Mouse (Mus musculus) thymus, adult 2 months (tissue): ENCODE measurements around the gene Tbc1d25. TPM values are rescaled to one million over a fixed set of nuclear protein-coding genes. Genes with fewer than 3 reads are reported as not detected.

Experiments
- DNase-seq: peaks from one replicate; pipeline ENCODE4 v3.0.0; 2021
- H3K27ac ChIP-seq: fragments of 200-500 bp; 2 replicates; pipeline ENCODE4 v1.5.1; 2012; ENCODE audit warnings: low read length, control low read depth; ENCODE audit not compliant: control insufficient read depth, insufficient read depth
- H3K27me3 ChIP-seq: fragments of 200-500 bp; 2 replicates; pipeline ENCODE4 v1.6.1; 2012; ENCODE audit warnings: mild to moderate bottlenecking, low read length, moderate library complexity, mixed read lengths; ENCODE audit not compliant: control insufficient read depth, insufficient read depth
- H3K36me3 ChIP-seq: fragments of 200-500 bp; 2 replicates; pipeline ENCODE4 v1.6.1; 2012; ENCODE audit warnings: mild to moderate bottlenecking, low read length, moderate library complexity; ENCODE audit not compliant: control insufficient read depth, insufficient read depth
- H3K4me1 ChIP-seq: fragments of 200-500 bp; replicated peaks from 2 replicates; pipeline ENCODE4 v1.6.1; 2012; ENCODE audit warnings: low read length; ENCODE audit not compliant: control insufficient read depth, insufficient read depth
- H3K4me3 ChIP-seq: fragments of 200-500 bp; 2 replicates; pipeline ENCODE4 v1.5.1; 2012; ENCODE audit warnings: mild to moderate bottlenecking, low read length, control low read depth, moderate library complexity; ENCODE audit not compliant: control insufficient read depth, insufficient read depth
- CTCF ChIP-seq: fragments of 200-500 bp; IDR thresholded peaks from 2 replicates; pipeline ENCODE4 v1.5.1; 2012; ENCODE audit warnings: mild to moderate bottlenecking, control low read depth, low read length, moderate library complexity, borderline replicate concordance; ENCODE audit not compliant: control insufficient read depth, poor library complexity, insufficient read depth; ENCODE audit errors: extremely low read depth
- POLR2A ChIP-seq: fragments of 200-500 bp; IDR thresholded peaks from 2 replicates; pipeline ENCODE4 v1.6.1; 2012; ENCODE audit warnings: mild to moderate bottlenecking, low read length, control low read depth, moderate library complexity; ENCODE audit not compliant: control insufficient read depth, poor library complexity, insufficient read depth; ENCODE audit errors: extremely low read depth
- WGBS: fragments of 180-500 bp; shearing (Covaris S2); methylation state at CpG from one replicate; pipeline ENCODE4 v1.1.7; 2018; 5-methylcytosine and 5-hydroxymethylcytosine counted together
- polyA plus RNA-seq: library from polyadenylated mRNA; depleted of rRNA; stranded (reverse); fragments of >200 nt; gene quantifications from 2 replicates; pipeline ENCODE4 v1.2.3, GENCODE M21; 2012

Gene Tbc1d25
- polyA plus RNA-seq, 1 experiment: 36.3 TPM

- Histone ChIP-seq H3K27me3 (no peaks in the 10 kb centered on the region), H3K36me3 (peaks cover 9% of the 10 kb centered on the region; the same call in 1 of the 2 replicates), H3K27ac (no peak overlapping the region), H3K4me3 (no peak overlapping the region), H3K4me1 (no peaks in the 10 kb centered on the region)
- TF ChIP-seq CTCF (no peak), POLR2A (no peak)
- WGBS: 47% methylated on average over 7 of the region's 7 CpGs
- DNase-seq: no peak
These were observed 7.0 kb upstream of the Tbc1d25 start for GRCm38 (mm10) chrX:8182871-8183540.

- TF ChIP-seq CTCF (no peak), POLR2A (no peak)
- DNase-seq: no peak
- no peaks in the 10 kb centered on the region for H3K36me3 ChIP-seq
- H3K27ac ChIP-seq: no peak overlapping the region
- no peaks in the 10 kb centered on the region for H3K27me3 ChIP-seq
- H3K4me3 ChIP-seq: no peak overlapping the region
- H3K4me1 ChIP-seq: no peaks in the 10 kb centered on the region
- WGBS: 89% methylated on average over 5 of the region's 5 CpGs
These were observed 3.7 kb upstream of the Tbc1d25 start for GRCm38 (mm10) chrX:8179646-8180045.

- no peak overlapping the region for H3K27ac ChIP-seq
- 100% methylated on average over 2 of the region's 2 CpGs for WGBS
- no peak for TF ChIP-seq CTCF
- TF ChIP-seq POLR2A: no peak
- H3K4me1 ChIP-seq: no peaks in the 10 kb centered on the region
- H3K27me3 ChIP-seq: no peaks in the 10 kb centered on the region
- H3K4me3 ChIP-seq: no peak overlapping the region
- no peak for DNase-seq
- H3K36me3 ChIP-seq: no peaks in the 10 kb centered on the region
These were observed 2.9 kb upstream of the Tbc1d25 start for GRCm38 (mm10) chrX:8178871-8179270.

- no peak overlapping the region for H3K27ac ChIP-seq
- H3K36me3 ChIP-seq: no peaks in the 10 kb centered on the region
- peak overlapping the region; percentile 95 for H3K4me3 ChIP-seq
- no peak for TF ChIP-seq POLR2A
- TF ChIP-seq CTCF: no peak
- no peaks in the 10 kb centered on the region for H3K27me3 ChIP-seq
- H3K4me1 ChIP-seq: no peaks in the 10 kb centered on the region
- no peak for DNase-seq
- WGBS: 0% methylated on average over 4 of the region's 4 CpGs
These were observed 845 bp downstream of the Tbc1d25 start for GRCm38 (mm10) chrX:8175169-8175503.

GRCm38 (mm10) chrX:8167716-8168647 lies 8.0 kb downstream of the Tbc1d25 start:
- no peak for DNase-seq
- no peak overlapping the region for H3K4me3 ChIP-seq
- WGBS: 89% methylated on average over 8 of the region's 10 CpGs
- H3K4me1 ChIP-seq: no peaks in the 10 kb centered on the region
- no peaks in the 10 kb centered on the region for H3K27me3 ChIP-seq
- no peaks in the 10 kb centered on the region for H3K36me3 ChIP-seq
- no peak overlapping the region for H3K27ac ChIP-seq
- no peak for TF ChIP-seq CTCF
- TF ChIP-seq POLR2A: no peak

GRCm38 (mm10) chrX:8164471-8164870 lies 11.5 kb downstream of the Tbc1d25 start:
- no peak for DNase-seq
- 98% methylated on average over 4 of the region's 4 CpGs for WGBS

More at GRCm38 (mm10) chrX:8164471-8164870, 11.5 kb downstream of the Tbc1d25 start:
- Histone ChIP-seq H3K27me3 (no peaks in the 10 kb centered on the region), H3K4me1 (no peaks in the 10 kb centered on the region), H3K4me3 (no peak overlapping the region), H3K36me3 (no peaks in the 10 kb centered on the region), H3K27ac (no peak overlapping the region)
- no peak for TF ChIP-seq POLR2A
- TF ChIP-seq CTCF: no peak
